Mouse (Mus musculus): ENCODE measurements around the gene Tln2.

Tln2 gene

GRCm38 (mm10) chr9:67477445-67477844, 82.1 kb downstream of the Tln2 start:
- no peak for DNase-seq (ENCODE audit: extremely low spot score)

DNA sequence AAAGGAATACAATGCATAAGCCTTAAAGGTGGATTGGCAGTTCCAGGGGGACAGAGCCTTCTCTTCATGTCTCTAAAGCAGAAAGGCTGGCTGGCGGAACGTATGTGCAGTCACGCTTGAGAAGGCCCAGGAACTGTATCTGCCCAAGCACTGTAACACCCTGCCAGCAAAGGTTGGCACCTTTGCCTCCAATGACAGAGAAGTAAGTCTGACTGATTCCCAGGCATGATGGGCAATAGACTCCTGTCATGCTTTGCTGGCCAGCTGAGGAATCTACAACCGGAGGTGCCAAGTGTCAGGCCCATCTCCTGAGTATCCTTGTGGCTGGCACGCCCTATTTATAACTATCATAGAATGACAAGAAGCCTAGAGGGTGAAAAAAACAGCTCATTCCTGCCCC, 83.3 kb downstream of the Tln2 start:
- DNase-seq (ENCODE audit: extremely low spot score) = no peak

DNA sequence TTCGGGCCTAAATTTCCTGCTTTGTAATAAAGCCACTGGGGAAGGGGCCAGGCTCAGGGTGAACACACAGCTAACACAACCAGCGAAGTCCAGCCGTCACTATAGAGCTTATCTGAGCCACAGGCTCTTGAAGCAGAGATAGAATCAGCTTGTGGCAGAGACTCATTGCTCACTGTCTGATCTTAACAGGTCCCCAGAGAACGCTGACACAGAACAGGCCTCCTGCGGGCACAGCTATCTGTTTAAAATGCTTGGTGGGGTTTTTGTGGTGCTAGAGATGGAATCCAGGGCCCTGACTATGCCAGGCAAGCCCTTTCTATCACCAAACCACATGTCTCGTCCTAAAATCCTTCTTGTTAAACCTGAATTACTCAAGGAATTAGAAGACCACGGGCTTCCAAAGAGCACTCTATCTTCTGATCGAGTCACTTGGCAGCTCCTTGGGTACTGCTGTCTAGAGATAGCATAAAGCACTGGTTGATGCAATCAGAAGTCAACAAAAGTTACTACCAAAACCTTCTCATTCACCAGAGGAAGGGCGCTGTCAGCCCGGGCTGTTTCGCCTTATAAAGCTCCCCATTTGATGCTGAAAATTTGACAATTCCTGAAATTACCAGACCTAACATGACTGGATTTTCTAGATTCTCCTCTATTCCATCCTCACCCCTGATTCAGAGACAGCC, 95.9 kb downstream of the Tln2 start:
- DNase-seq (ENCODE audit: extremely low spot score) = peak; percentile 40

DNA sequence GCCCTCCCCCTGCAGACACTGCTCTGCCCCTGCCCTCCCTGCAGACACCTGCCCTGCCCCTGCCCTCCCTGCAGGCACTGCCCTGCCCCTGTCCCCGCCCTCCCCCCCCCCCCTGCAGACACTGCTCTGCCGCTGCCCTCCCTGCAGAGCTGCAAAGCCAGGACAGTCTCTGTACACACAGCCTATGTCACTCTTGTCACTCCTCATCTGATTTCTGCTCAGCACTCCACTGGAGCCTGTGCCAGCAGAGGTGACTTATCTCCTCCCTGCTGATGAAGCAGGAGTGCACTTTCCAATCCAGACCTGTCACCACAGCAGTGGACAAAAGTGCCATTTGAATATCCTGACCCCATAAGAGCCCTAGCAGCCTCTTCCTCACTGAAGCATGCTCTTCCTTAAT, 118.0 kb downstream of the Tln2 start:
- DNase-seq (ENCODE audit: extremely low spot score) = no peak

GRCm38 (mm10) chr9:67437511-67437910, 122.0 kb downstream of the Tln2 start:
- DNase-seq (ENCODE audit: extremely low spot score) = no peak

GRCm38 (mm10) chr9:67435333-67436154, 124.0 kb downstream of the Tln2 start:
- no peak for DNase-seq (ENCODE audit: extremely low spot score)

DNA sequence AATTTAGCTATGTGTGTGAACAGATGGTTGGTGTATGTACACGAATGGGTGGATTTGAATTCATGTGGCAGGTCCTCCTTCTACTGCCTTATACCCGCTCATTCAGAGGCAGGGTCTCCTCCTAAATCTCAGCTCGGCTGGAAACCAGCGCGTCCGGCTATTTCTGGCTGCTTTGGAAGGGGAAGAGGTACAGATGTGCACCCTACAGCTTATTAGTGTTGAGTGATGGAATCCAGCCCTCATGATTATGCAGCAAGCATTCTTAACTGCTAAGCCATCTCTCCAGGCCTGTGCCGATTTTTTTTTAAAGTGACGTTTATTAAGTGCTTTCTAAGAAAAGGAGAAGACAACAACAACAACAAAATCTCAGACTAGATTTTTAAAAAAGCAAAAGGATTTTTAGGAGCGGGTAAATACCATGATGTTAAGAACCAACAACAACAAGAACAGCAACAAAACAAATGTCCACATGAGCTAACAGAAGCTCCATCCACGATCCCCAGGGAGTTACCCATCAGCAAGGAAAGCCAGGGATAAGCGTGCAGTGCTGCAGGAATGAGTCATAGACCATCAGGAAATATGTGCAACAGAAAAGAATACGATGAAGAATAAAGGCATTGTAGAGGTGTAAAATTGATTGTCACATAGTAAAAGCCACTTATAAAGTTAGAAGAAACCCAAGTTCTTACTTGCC, 130.2 kb downstream of the Tln2 start:
- no peak for DNase-seq (ENCODE audit: extremely low spot score)

DNA sequence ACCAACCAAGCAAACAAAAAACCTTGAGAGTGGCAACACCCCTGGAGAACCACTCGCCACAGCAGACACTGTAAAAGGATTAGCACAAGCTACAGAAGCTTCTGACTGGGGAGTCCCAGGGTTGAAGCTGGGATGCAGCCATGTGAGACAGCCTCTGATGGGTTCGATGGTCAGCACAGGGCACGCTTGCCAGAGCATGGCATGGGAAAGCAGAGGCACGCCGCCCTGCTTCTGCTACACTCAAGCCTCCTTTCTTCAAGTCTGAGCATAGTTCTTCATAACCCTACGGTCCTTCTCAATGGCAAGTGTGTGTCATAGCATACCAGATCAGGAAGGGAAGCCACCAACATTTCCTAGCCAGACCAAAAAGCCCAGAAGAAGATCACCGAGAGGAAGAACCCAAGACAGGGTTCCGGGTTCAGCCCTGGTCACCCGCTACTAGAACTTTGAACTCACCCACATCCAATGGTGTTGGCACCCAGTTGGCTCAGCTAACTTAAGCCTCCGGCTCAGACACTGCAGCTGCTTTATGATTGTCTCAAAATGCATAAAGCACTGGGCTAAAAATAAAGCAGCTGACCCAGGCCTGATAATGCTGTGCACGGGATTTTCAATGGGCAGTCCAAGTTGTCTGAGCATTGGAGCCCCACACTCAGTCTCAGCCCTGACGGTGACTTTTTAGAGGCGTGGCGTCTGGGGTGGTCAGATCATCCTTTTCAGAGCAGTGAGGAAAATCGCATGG, 131.0 kb downstream of the Tln2 start:
- DNase-seq (ENCODE audit: extremely low spot score) = no peak

DNA sequence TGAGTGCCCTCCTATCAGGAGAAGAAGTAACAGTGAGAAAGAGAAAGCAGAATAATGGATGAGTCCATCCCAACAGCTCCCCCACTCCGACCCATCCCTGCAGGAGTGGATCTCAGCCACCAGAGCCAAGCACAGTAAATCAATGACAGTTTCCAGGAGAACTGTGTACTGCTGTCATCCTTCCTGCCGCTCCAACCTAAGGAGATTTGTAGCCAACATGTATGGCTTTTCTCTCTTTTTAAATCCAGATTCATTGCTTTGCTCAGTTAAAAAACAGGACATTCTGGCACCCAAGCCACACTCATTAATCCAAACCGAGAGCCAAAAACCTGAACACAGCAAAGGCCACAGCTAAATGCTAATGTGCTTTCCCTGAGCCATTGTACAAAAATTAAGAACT, 133.2 kb downstream of the Tln2 start:
- DNase-seq (ENCODE audit: extremely low spot score) = no peak

DNA sequence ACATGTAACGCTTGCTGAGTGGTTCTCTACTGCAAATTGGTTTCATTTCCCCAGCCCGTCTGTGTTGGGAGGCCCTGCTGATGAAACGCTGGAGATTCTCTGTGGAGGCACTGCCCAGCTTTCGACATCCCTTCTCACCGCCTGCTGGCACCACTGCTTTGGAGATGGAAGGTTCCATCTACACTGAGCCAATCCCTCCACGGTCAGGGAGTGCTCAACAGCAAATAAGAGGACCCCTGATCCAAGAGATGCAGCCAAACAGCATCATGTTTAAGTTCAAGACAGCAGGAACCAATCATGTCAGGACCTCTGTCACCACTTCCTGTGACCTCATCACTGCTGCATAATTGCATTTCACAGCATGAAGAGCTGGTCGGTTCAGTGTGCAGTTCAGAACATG, 135.4 kb downstream of the Tln2 start:
- DNase-seq (ENCODE audit: extremely low spot score) = no peak

GRCm38 (mm10) chr9:67418092-67418491, 141.4 kb downstream of the Tln2 start:
- DNase-seq (ENCODE audit: extremely low spot score) = peak; percentile 21

DNA sequence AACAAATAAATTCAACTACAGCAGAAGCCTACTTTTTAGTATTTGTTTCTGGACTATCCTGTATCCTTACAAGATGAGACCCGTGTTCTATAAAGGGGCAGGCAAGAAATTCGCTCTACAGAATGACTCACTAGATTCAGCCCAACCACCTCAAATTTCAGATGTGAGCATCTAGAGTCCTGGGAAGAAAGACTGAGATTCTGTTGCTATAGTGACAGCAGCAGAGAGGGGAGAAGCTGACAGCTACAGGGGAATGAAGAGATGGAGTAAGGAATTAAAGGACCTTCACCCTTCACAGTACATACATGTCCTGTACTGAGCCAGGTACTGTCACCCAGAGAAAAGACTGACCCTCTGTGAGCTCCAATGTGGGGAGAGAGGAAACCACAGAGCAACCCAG, 148.8 kb downstream of the Tln2 start:
- DNase-seq (ENCODE audit: extremely low spot score) = no peak

GRCm38 (mm10) chr9:67404736-67405135, 154.8 kb downstream of the Tln2 start:
- no peak for DNase-seq (ENCODE audit: extremely low spot score)

- DNase-seq (ENCODE audit: extremely low spot score) = no peak
Observed at GRCm38 (mm10) chr9:67399563-67399962, 159.9 kb downstream of the Tln2 start.

DNA sequence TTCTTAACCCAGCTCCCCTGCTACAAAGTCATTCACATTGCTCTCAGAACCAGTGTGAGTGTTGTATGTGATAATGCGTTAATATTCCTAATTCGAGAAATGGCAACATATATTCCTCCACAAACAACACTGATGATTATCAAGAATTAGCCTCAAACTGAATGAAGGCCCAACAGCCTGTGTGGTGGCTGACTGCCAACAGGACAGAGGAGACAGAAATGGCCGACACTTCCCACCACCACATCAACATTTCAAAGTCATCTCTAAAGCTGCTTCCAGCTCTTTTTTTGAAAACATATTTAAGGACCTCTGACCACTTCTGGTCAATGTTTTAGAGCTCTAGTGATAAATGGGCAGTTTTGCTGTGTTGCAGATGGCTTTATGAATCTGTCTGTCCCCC, 161.7 kb downstream of the Tln2 start:
- no peak for DNase-seq (ENCODE audit: extremely low spot score)

DNA sequence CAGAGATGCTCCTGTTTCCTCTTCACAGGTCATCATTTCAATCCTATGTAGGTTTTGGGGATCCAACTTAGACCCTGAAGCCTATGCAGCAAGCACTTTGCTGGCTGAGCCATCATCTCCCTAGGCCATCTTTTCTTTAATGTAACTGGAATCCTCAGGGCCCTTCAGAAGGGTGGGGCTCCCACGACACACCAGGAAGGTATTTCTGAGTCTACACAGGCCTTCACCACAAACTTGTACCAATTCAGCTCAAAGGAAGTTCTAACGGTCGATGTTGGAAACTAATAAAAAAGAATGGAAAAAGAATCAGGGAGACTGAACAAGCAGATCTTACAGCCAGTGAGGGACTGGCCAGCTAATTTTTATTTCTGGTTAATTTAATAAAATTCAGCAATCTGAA, 163.1 kb downstream of the Tln2 start:
- DNase-seq (ENCODE audit: extremely low spot score) = no peak

- DNase-seq (ENCODE audit: extremely low spot score) = no peak
Observed at GRCm38 (mm10) chr9:67384028-67384590, 175.4 kb downstream of the Tln2 start.

- no peak for DNase-seq (ENCODE audit: extremely low spot score)
Observed at GRCm38 (mm10) chr9:67380095-67380494, 179.4 kb downstream of the Tln2 start.

GRCm38 (mm10) chr9:67378772-67379171, 180.7 kb downstream of the Tln2 start:
- no peak for DNase-seq (ENCODE audit: extremely low spot score)

- no peak for DNase-seq (ENCODE audit: extremely low spot score)
Observed at GRCm38 (mm10) chr9:67368078-67368477, 191.4 kb downstream of the Tln2 start.

GRCm38 (mm10) chr9:67362511-67362910, 197.0 kb downstream of the Tln2 start:
- no peak for DNase-seq (ENCODE audit: extremely low spot score)

DNA sequence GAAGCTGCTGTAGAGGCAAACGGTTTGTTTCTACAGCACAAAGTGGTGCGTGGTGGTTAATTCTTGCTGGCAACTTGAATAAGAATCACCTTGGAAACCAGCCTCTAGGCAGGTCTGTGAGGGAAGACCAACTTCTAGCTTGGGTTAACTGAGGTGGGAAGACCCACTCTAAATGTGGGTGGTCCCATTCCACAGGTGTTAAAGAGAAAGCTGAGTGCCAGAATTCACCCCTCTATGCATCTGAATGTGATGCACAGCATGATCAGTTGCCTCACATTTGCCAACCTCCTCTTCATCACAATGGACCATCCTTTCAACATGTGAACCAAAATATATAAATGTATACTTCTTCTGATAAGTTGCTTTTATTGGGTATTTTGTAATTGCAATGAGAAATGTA, 197.4 kb downstream of the Tln2 start:
- DNase-seq (ENCODE audit: extremely low spot score) = no peak
